Mouse (Mus musculus): ENCODE data around the gene Dcp1b.

The Dcp1b gene

GRCm38 (mm10) chr6:119175078-119175853 is at the start of gene Dcp1b:
Dcp1b (plus strand) TSS chr6:119175253.
- peak; percentile 92 to 95 for DNase-seq

- no peak for DNase-seq
Measured at GRCm38 (mm10) chr6:119126991-119127390, 48.1 kb upstream of the Dcp1b start.

GRCm38 (mm10) chr6:119128076-119128475 is 47.0 kb upstream of the Dcp1b start:
- DNase-seq = no peak

- no peak for DNase-seq
Measured at GRCm38 (mm10) chr6:119128521-119128920, 46.5 kb upstream of the Dcp1b start.

- DNase-seq = peak; percentile 56 to 78
Measured at GRCm38 (mm10) chr6:119129664-119130063, 45.4 kb upstream of the Dcp1b start.

- DNase-seq = no peak
Measured at GRCm38 (mm10) chr6:119132111-119132735, 42.8 kb upstream of the Dcp1b start.

GRCm38 (mm10) chr6:119132863-119133262 is 42.2 kb upstream of the Dcp1b start:
- DNase-seq = no peak

- no peak for DNase-seq
Measured at GRCm38 (mm10) chr6:119137768-119138167, 37.3 kb upstream of the Dcp1b start.

GRCm38 (mm10) chr6:119139561-119139960 is 35.5 kb upstream of the Dcp1b start:
- no peak for DNase-seq

GRCm38 (mm10) chr6:119145109-119145508 is 29.9 kb upstream of the Dcp1b start:
- no peak for DNase-seq

GRCm38 (mm10) chr6:119165677-119166076 is 9.4 kb upstream of the Dcp1b start:
- no peak for DNase-seq

- DNase-seq = no peak
Measured at GRCm38 (mm10) chr6:119174307-119175074, 562 bp upstream of the Dcp1b start.

GRCm38 (mm10) chr6:119176103-119176502 is 1.1 kb downstream of the Dcp1b start:
- no peak for DNase-seq

- DNase-seq = no peak
Measured at GRCm38 (mm10) chr6:119177101-119177500, 2.0 kb downstream of the Dcp1b start.

- DNase-seq = no peak
Measured at GRCm38 (mm10) chr6:119180188-119180587, 5.1 kb downstream of the Dcp1b start.

GRCm38 (mm10) chr6:119182211-119182610 is 7.2 kb downstream of the Dcp1b start:
- DNase-seq = no peak

- no peak for DNase-seq
Measured at GRCm38 (mm10) chr6:119183781-119184180, 8.7 kb downstream of the Dcp1b start.

GRCm38 (mm10) chr6:119186658-119187057 is 11.6 kb downstream of the Dcp1b start:
- DNase-seq = no peak

GRCm38 (mm10) chr6:119187631-119188030 is 12.6 kb downstream of the Dcp1b start:
- DNase-seq = peak in 1 of 2 experiments; percentile 29

GRCm38 (mm10) chr6:119191478-119191877 is 16.4 kb downstream of the Dcp1b start:
- no peak for DNase-seq

- DNase-seq = no peak
Measured at GRCm38 (mm10) chr6:119193571-119194154, 18.6 kb downstream of the Dcp1b start.

GRCm38 (mm10) chr6:119194161-119194560 is 19.1 kb downstream of the Dcp1b start:
- no peak for DNase-seq

GRCm38 (mm10) chr6:119194601-119195000 is 19.5 kb downstream of the Dcp1b start:
- no peak for DNase-seq
